Mouse (Mus musculus) heart, embryonic 11.5 days (tissue): ENCODE measurements around the gene Vps29. TPM values are rescaled to one million over a fixed set of nuclear protein-coding genes. Genes with fewer than 3 reads are reported as not detected.
"Not testable (repeated sequence)": the region's sequence is repeated elsewhere in the genome, so short reads cannot be mapped to it uniquely, and the experiment has no call there.

ENCODE experiments used
- ATAC-seq: fragments of 200-750 bp; cut with Nextera tagmentation; replicated peaks from 2 replicates; pipeline ENCODE4 v1.8.0; 2017; ENCODE audit warnings: moderate library complexity; ENCODE audit not compliant: insufficient number of reproducible peaks, low FRiP score, low TSS enrichment
- H3K27ac ChIP-seq: fragments of 300-500 bp; sonication (generic); 2 replicates; pipeline ENCODE4 v1.5.1; 2014; ENCODE audit warnings: mild to moderate bottlenecking, low read depth, low read length
- H3K27me3 ChIP-seq: fragments of 300-500 bp; sonication (generic); 2 replicates; pipeline ENCODE4 v1.6.1; 2014; ENCODE audit warnings: mild to moderate bottlenecking, low read length, mixed read lengths; ENCODE audit not compliant: control insufficient read depth, insufficient read depth
- H3K36me3 ChIP-seq: fragments of 300-500 bp; sonication (generic); 2 replicates; pipeline ENCODE4 v1.6.1; 2014; ENCODE audit warnings: mild to moderate bottlenecking, low read length, moderate library complexity, mixed read lengths; ENCODE audit not compliant: control insufficient read depth, insufficient read depth
- H3K4me1 ChIP-seq: fragments of 300-500 bp; sonication (generic); 2 replicates; pipeline ENCODE4 v1.6.1; 2014; ENCODE audit warnings: low read length; ENCODE audit not compliant: control insufficient read depth, insufficient read depth
- H3K4me2 ChIP-seq: fragments of 300-500 bp; sonication (generic); 2 replicates; pipeline ENCODE4 v1.6.1; 2014; ENCODE audit warnings: mild to moderate bottlenecking, moderate library complexity
- H3K4me3 ChIP-seq: fragments of 300-500 bp; sonication (generic); 2 replicates; pipeline ENCODE4 v1.5.1; 2014; ENCODE audit warnings: low read depth, low read length
- H3K9ac ChIP-seq: fragments of 300-500 bp; sonication (generic); 2 replicates; pipeline ENCODE4 v1.6.1; 2014; ENCODE audit warnings: mild to moderate bottlenecking, low read depth, low read length, moderate library complexity
- H3K9me3 ChIP-seq: fragments of 300-500 bp; sonication (generic); replicated peaks from 2 replicates; pipeline ENCODE4 v1.6.1; 2016; ENCODE audit warnings: low read length; ENCODE audit not compliant: control insufficient read depth
- WGBS: fragments of 180-500 bp; shearing (Covaris S2); extraction: QIAGEN DNeasy Blood & Tissue Kit; methylation state at CpG from one replicate; pipeline ENCODE4 v1.1.7; 2014; ENCODE audit not compliant: insufficient replicate concordance; 5-methylcytosine and 5-hydroxymethylcytosine counted together
- polyA plus RNA-seq: library from polyadenylated mRNA; unstranded; fragments of >200 nt; fragmentation: Nextera tagmentation; extraction: Ambion mirVana; gene quantifications from 2 replicates; pipeline ENCODE4 v1.2.1, GENCODE M21; 2014

The Vps29 gene
- polyA plus RNA-seq, 1 experiment from 2014 or later, result 241 TPM

DNA sequence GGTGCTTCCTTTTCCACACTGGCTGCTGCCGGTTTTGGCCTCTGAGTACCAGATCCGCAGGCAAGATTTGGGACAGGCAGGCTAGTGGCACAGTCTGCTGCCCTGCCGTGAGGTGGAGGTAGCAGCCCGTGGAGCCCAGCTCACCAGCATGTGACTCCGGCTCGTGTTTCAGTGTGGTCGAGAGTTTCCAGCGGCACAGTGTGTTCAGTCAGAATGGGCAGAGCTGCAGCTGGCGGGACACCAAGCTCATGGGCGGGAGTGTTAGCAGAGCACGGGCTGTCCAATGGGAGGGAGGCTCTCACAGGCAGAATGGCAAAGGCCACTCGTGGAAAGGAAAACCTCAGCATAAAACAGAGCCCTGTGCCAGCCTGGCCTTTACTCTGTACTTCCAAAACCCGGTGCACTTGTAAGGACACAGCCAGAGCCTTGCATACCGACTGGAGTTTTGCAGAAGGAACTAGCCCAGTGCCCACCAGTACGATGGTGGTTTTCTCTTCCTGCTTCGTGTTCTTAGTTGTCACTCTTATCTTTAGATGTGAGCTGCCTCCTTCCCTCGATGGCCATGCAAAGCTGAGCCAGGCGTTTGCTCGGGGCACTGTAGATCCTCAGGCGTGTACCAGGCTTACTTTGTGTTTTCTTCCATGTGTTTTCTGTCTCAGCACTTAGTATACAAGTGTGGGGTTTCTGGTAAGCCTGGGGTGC lies 39.1 kb upstream of the Vps29 start:
- Histone ChIP-seq H3K36me3 (peaks cover 4% of the 10 kb centered on the region; the same call in 1 of the 2 replicates), H3K4me2 (no peak overlapping the region), H3K4me3 (no peak overlapping the region), H3K9me3 (no peaks in the 10 kb centered on the region), H3K9ac (no peak overlapping the region), H3K27ac (peak overlapping the region; percentile 17; the same call in 1 of the 2 replicates), H3K27me3 (no peaks in the 10 kb centered on the region), H3K4me1 (peaks cover 17% of the 10 kb centered on the region)
- no peak for ATAC-seq
- WGBS, result 61% methylated on average over 20 of the region's 20 CpGs

DNA sequence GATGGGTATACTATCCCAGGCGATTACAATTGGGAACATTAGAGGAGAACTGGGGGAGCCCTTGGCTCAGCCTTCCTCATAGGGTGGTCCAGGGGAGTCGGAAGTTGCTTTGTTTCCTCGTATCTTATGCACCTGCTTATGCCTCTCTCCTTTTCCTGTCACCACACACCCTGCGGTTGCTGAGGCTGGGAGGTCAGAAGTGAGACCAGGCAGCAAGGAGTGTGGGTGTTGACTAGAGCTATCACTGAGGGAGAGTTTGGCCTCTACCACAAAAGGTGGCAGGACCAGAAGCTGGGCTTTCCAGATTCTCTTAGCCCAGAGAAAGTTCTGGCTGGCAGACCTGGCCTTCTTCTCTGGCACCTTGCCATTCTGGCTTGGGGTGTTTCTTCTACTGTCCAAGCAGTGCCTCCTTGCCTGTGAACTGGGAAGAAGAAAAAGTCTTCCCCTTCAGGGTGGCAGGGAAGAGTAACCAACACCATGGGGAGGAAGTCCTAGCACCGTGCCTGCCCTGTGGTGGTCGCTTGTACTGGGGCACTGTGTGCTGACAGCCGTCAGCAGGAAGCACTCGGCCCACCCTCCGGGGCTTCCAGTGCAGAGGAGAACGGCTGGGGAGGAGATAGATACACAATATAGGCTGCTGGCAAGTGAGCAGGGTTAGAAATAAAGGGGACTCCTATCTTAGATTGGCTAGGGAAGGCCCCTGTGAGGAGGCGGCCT lies 36.7 kb upstream of the Vps29 start:
- WGBS, result 72% methylated on average over 11 of the region's 11 CpGs
- H3K27me3 ChIP-seq, result no peaks in the 10 kb centered on the region

DNA sequence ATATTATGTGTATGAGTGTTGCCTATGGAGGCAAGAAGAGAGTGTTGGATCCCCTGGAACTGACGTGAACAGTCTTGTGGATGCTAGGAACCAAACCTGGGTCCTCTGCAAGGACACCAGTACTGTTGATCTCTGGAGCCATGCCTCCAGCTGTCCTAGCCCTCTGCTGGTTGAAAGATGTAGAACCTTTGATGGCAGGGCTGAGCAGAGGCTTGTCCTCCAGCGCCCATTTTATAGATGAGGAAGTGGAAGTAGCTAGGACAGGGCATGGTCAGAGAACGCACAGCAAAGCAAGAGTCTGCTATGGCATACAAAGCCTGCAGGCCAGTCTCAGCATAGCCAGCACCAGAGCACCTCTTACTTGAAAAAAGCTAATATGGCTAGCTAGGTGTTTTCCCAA lies 36.1 kb upstream of the Vps29 start:
- H3K27ac ChIP-seq, result no peak overlapping the region
- no peak for ATAC-seq
- no peak overlapping the region for H3K9ac ChIP-seq
- 86% methylated on average over 3 of the region's 3 CpGs for WGBS
- no peak overlapping the region for H3K4me3 ChIP-seq
- peaks cover 2% of the 10 kb centered on the region; the same call in 1 of the 2 replicates for H3K36me3 ChIP-seq
- H3K4me1 ChIP-seq, result peaks cover 20% of the 10 kb centered on the region
- H3K27me3 ChIP-seq, result no peaks in the 10 kb centered on the region
- H3K9me3 ChIP-seq, result no peaks in the 10 kb centered on the region
- H3K4me2 ChIP-seq, result no peak overlapping the region

More for the DNA sequence above, 36.7 kb upstream of the Vps29 start:
- H3K27ac ChIP-seq, result no peak overlapping the region
- H3K4me2 ChIP-seq, result no peak overlapping the region
- H3K4me1 ChIP-seq, result peaks cover 20% of the 10 kb centered on the region
- H3K9me3 ChIP-seq, result no peaks in the 10 kb centered on the region
- peaks cover 2% of the 10 kb centered on the region; the same call in 1 of the 2 replicates for H3K36me3 ChIP-seq
- no peak overlapping the region for H3K4me3 ChIP-seq
- no peak overlapping the region for H3K9ac ChIP-seq
- ATAC-seq, result no peak

DNA sequence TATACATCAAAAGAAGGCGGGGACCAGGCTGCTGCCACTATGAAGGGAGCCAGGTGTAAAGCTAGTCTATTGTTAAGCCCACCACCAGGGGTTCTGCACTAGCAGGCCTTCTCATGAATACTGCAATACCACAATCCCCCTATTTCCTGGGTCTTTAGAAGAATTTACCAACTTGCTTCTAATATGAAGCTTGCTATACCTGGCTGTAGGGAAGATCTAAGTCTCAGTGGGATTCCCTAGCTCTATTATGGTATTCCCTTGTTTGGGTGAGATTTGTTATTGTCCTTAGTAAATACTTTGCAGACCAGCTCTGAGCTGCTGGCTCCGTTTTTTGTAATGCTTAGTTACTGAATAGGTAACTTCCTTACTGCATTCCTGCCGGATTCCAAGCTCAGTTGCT lies 35.2 kb upstream of the Vps29 start:
- not testable (repeated sequence) for H3K9me3 ChIP-seq, H3K4me3 ChIP-seq, H3K4me2 ChIP-seq, H3K36me3 ChIP-seq, H3K9ac ChIP-seq, ATAC-seq, H3K27me3 ChIP-seq
- WGBS, result 82% methylated on average over 3 of the region's 3 CpGs
- peaks cover 20% of the 10 kb centered on the region for H3K4me1 ChIP-seq
- peak overlapping the region; percentile 70 for H3K27ac ChIP-seq

DNA sequence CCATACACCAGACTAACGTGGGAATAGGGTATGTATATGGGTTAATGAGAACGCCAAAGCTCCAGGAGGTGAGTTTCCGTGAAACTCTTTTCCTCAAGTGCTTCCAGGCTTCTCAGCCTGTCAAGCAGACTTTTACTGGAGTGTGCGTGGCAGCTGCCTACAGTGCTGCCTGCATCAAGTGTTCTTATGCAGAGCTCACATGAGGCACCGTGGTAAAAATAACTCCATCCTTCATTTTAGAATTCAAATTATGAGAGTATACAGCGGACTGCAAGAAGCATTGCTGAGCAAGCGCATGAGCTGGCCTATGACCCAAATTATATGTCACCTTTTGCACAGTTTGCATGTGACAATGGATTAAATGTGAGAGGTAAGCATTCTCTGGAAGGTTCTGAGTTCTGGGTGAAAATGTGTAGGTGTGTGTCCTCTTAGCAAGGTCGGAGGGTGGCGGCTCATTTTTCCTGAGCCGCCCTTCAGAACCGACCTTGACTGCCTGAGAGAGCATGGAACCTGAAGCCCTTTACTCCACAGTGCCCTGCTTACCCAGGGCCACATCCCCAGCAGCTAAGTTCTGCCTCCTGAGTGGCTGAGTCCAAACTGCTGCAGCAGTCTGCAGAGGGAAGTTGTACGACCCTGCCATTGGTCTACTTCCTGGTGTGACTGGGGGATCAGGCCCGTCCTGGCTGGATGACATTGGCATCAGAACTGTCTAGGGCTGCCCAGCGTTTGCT lies 34.5 kb upstream of the Vps29 start:
- no peaks in the 10 kb centered on the region for H3K9me3 ChIP-seq
- no peak overlapping the region for H3K9ac ChIP-seq
- no peak overlapping the region for H3K4me3 ChIP-seq
- 65% methylated on average over 14 of the region's 14 CpGs for WGBS
- ATAC-seq, result no peak
- H3K4me2 ChIP-seq, result no peak overlapping the region
- H3K36me3 ChIP-seq, result peaks cover 2% of the 10 kb centered on the region; the same call in 1 of the 2 replicates
- peaks cover 18% of the 10 kb centered on the region for H3K4me1 ChIP-seq
- H3K27me3 ChIP-seq, result no peaks in the 10 kb centered on the region
- H3K27ac ChIP-seq, result peak overlapping the region; percentile 70

DNA sequence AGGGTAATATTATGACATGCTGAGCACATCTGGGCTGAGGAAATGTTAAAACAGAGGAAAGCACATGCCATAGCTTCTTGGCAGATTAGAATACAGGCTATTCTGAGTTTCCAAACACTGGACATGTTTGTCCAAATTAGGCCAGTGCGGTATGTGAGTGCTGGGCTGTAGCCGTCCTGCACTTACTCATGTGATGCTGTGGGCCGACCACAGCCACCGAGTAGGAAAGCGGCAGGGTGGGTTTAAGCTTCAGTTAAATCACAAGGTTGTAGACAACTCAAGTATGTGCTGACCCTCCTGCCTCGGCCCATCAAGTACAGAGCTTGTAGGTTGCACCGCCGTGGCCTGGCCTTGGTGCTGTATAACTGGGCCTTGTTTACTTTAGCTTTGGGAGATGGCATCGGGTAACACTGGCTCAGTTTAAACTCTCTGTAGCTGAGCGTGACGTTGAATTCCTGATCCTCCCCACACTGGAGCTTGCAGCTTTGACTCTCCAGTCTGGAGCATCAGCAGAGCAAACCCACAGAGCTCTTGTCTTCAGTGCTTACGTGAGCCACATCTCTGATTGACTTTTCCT lies 33.9 kb upstream of the Vps29 start:
- Histone ChIP-seq H3K9ac (no peak overlapping the region), H3K4me3 (no peak overlapping the region), H3K4me1 (peaks cover 14% of the 10 kb centered on the region), H3K9me3 (no peaks in the 10 kb centered on the region), H3K27ac (peak overlapping the region; percentile 70), H3K36me3 (peaks cover 6% of the 10 kb centered on the region; the same call in 1 of the 2 replicates), H3K4me2 (no peak overlapping the region), H3K27me3 (no peaks in the 10 kb centered on the region)
- WGBS, result 63% methylated on average over 12 of the region's 12 CpGs
- no peak for ATAC-seq

DNA sequence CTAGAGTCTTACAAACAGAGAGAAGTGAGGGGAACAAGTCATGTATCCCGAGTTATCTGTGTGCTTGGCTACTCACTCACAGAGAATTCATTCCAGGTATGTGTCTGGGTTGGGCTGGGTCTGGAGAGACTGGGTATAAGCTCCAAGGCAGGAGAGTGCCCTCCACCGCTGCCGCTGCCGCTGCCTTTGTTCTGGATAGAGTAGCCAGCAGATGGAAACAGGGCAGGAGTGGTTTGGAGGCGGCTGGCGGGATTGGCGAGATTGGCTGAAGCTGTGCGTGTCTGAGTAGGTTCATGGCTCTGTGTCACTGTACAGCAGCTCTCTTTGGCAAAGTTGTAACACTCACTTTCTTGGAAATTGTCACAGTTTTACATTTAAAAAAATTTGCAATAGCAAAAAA lies 30.6 kb upstream of the Vps29 start:
- Histone ChIP-seq H3K36me3 (peaks cover 8% of the 10 kb centered on the region; the same call in 1 of the 2 replicates), H3K9me3 (no peaks in the 10 kb centered on the region), H3K27ac (no peak overlapping the region), H3K4me1 (peaks cover 12% of the 10 kb centered on the region; the same call in 1 of the 2 replicates), H3K4me2 (no peak overlapping the region), H3K27me3 (no peaks in the 10 kb centered on the region), H3K4me3 (no peak overlapping the region), H3K9ac (no peak overlapping the region)
- ATAC-seq, result no peak
- 71% methylated on average over 8 of the region's 8 CpGs for WGBS
